Mouse (Mus musculus): Measurements from ENCODE around the gene Pepd.

Pepd gene

GRCm38 (mm10) chr7:34984526-34985133 is 72.5 kb downstream of the Pepd start:
- DNase-seq, result no peak

GRCm38 (mm10) chr7:34985216-34985615 is 73.0 kb downstream of the Pepd start:
- no peak for DNase-seq

GRCm38 (mm10) chr7:34985646-34986045 is 73.5 kb downstream of the Pepd start:
- DNase-seq, result no peak

- DNase-seq, result no peak
These were observed 74.5 kb downstream of the Pepd start for GRCm38 (mm10) chr7:34986575-34987150.

- DNase-seq, result no peak
These were observed 75.1 kb downstream of the Pepd start for GRCm38 (mm10) chr7:34987258-34987657.

- no peak for DNase-seq
These were observed 76.3 kb downstream of the Pepd start for GRCm38 (mm10) chr7:34988488-34988887.

GRCm38 (mm10) chr7:34991731-34992246 is 79.6 kb downstream of the Pepd start:
- DNase-seq, result no peak

GRCm38 (mm10) chr7:34992766-34993165 is 80.6 kb downstream of the Pepd start:
- DNase-seq, result no peak

GRCm38 (mm10) chr7:34995872-34996662 is 83.9 kb downstream of the Pepd start:
- no peak for DNase-seq

- peak; percentile 40 for DNase-seq
These were observed 88.7 kb downstream of the Pepd start for GRCm38 (mm10) chr7:35000839-35001238.

- no peak for DNase-seq
These were observed 91.1 kb downstream of the Pepd start for GRCm38 (mm10) chr7:35003171-35003737.

- no peak for DNase-seq
These were observed 94.5 kb downstream of the Pepd start for GRCm38 (mm10) chr7:35006661-35007060.

GRCm38 (mm10) chr7:35013228-35013627 is 101.0 kb downstream of the Pepd start:
- no peak for DNase-seq

GRCm38 (mm10) chr7:35015252-35015651 is 103.1 kb downstream of the Pepd start:
- no peak for DNase-seq

- no peak for DNase-seq
These were observed 109.2 kb downstream of the Pepd start for GRCm38 (mm10) chr7:35021365-35021764.

GRCm38 (mm10) chr7:35023251-35023650 is 111.1 kb downstream of the Pepd start:
- DNase-seq, result no peak

- DNase-seq, result no peak
These were observed 112.2 kb downstream of the Pepd start for GRCm38 (mm10) chr7:35024426-35024825.

- peak; percentile 82 for DNase-seq
These were observed 113.5 kb downstream of the Pepd start for GRCm38 (mm10) chr7:35025409-35026275.

- no peak for DNase-seq
These were observed 114.1 kb downstream of the Pepd start for GRCm38 (mm10) chr7:35026276-35026630.

- DNase-seq, result peak; percentile 58
These were observed 114.7 kb downstream of the Pepd start for GRCm38 (mm10) chr7:35026838-35027291.

- no peak for DNase-seq
These were observed 115.7 kb downstream of the Pepd start for GRCm38 (mm10) chr7:35027801-35028420.

- DNase-seq, result no peak
These were observed 116.4 kb downstream of the Pepd start for GRCm38 (mm10) chr7:35028559-35028958.
